Mouse (Mus musculus) ovary, postnatal 10 days (tissue): Measurements from ENCODE around the gene Fam183b.
"Not testable (repeated sequence)": the region's sequence is repeated elsewhere in the genome, so short reads cannot be mapped to it uniquely, and the experiment has no call there.

ENCODE experiments used
- DNase-seq: peaks from one replicate; pipeline ENCODE4 v3.0.0; 2022; ENCODE audit warnings: low spot score

The Fam183b gene

GRCm38 (mm10) chr11:58801558-58802228 lies at the start of gene Fam183b:
Gene Fam183b, minus strand, starts transcription at chr11:58801960.
- no peak for DNase-seq

- no peak for DNase-seq
Measured at GRCm38 (mm10) chr11:58849731-58850130, 48.0 kb upstream of the Fam183b start.

- no peak for DNase-seq
Measured at GRCm38 (mm10) chr11:58847636-58848035, 45.9 kb upstream of the Fam183b start.

GRCm38 (mm10) chr11:58846919-58847461 lies 45.2 kb upstream of the Fam183b start, which contains the start of gene Gm12258:
Gene Gm12258, plus strand, starts transcription at chr11:58847158.
- DNase-seq: peak; percentile 42

GRCm38 (mm10) chr11:58838951-58839350 lies 37.2 kb upstream of the Fam183b start, which contains the start of gene Olfr311:
Gene Olfr311, plus strand, starts transcription at chr11:58839251.
- not testable (repeated sequence) for DNase-seq

- not testable (repeated sequence) for DNase-seq
Measured at GRCm38 (mm10) chr11:58832541-58832940, 30.8 kb upstream of the Fam183b start.

- DNase-seq: no peak
Measured at GRCm38 (mm10) chr11:58829764-58830163, 28.0 kb upstream of the Fam183b start.

- DNase-seq: not testable (repeated sequence)
Measured at GRCm38 (mm10) chr11:58828937-58829336, 27.2 kb upstream of the Fam183b start, which contains the start of gene Olfr312. Gene Olfr312, plus strand, starts transcription at chr11:58829237.

- no peak for DNase-seq
Measured at GRCm38 (mm10) chr11:58815676-58816075, 13.9 kb upstream of the Fam183b start.

- DNase-seq: not testable (repeated sequence)
Measured at GRCm38 (mm10) chr11:58814700-58815099, 12.9 kb upstream of the Fam183b start, which contains the start of gene Olfr313. Gene Olfr313, plus strand, starts transcription at chr11:58815000.

- DNase-seq: no peak
Measured at GRCm38 (mm10) chr11:58812001-58812400, 10.2 kb upstream of the Fam183b start.

GRCm38 (mm10) chr11:58804393-58804792 lies 2.6 kb upstream of the Fam183b start:
- DNase-seq: no peak

GRCm38 (mm10) chr11:58803871-58804270 lies 2.1 kb upstream of the Fam183b start:
- DNase-seq: no peak

GRCm38 (mm10) chr11:58799747-58800146 lies 2.0 kb downstream of the Fam183b start:
- DNase-seq: no peak

GRCm38 (mm10) chr11:58796850-58797249 lies 4.9 kb downstream of the Fam183b start:
- no peak for DNase-seq

- no peak for DNase-seq
Measured at GRCm38 (mm10) chr11:58795856-58796255, 5.9 kb downstream of the Fam183b start.

GRCm38 (mm10) chr11:58790646-58791045 lies 11.1 kb downstream of the Fam183b start:
- no peak for DNase-seq

- DNase-seq: no peak
Measured at GRCm38 (mm10) chr11:58790053-58790452, 11.7 kb downstream of the Fam183b start.

- DNase-seq: no peak
Measured at GRCm38 (mm10) chr11:58789532-58789931, 12.2 kb downstream of the Fam183b start.

- no peak for DNase-seq
Measured at GRCm38 (mm10) chr11:58788346-58788745, 13.4 kb downstream of the Fam183b start.

- DNase-seq: no peak
Measured at GRCm38 (mm10) chr11:58787651-58788050, 14.1 kb downstream of the Fam183b start.

GRCm38 (mm10) chr11:58784182-58784581 lies 17.6 kb downstream of the Fam183b start:
- DNase-seq: no peak

GRCm38 (mm10) chr11:58782480-58783089 lies 19.2 kb downstream of the Fam183b start, which contains the start of gene Olfr314:
Gene Olfr314, plus strand, starts transcription at chr11:58782952.
- DNase-seq: no peak
